Mouse (Mus musculus): Measurements from ENCODE around the gene Fam189a1. TPM values are rescaled to one million over a fixed set of nuclear protein-coding genes. Genes with fewer than 3 reads are reported as not detected.

Fam189a1 gene
- 0.29 TPM for polyA plus RNA-seq (2014; fragmentation: Illumina TruSeq; extraction: RNeasy Lipid Tissue Mini Kit (QIAGEN cat#74804); ENCODE audit: low read depth, low replicate concordance)

GRCm38 (mm10) chr7:65156514-65156911, at the start of gene Fam189a1:
Fam189a1 (minus strand) TSS chr7:65156570.

DNA sequence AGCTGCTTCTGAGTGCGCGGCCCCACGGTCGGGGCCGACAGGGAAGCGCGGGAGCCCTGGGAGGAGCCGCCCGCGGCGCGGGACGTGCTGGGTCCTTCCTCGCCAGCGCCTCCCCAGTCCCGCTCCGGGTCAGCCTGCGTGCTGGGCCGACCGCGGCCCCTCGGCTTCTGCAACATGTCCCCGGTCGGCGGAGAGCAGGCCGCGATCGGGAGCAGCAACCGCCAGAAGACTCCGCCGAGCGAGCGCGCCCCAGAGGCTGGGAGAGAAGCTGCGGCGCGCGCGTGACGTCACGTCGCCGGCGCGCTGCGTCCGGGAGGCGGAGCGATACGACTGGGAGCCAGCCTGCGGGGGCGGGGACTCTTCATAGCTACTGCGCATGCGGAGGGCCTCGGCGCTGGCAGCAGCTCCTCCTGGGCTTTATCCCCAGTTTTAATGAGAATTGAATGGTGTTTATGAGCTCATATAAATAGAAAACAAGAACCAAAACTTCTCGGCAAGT, 283.6 kb downstream of the Fam189a1 start, which contains the start of gene Nsmce3:
TSS of gene Nsmce3 (minus strand) at position 255 of the 499 bp plus-strand sequence.

